Mouse (Mus musculus) neural tube, embryonic 14.5 days (tissue): ENCODE results near the gene Usp9x. TPM values are rescaled to one million over a fixed set of nuclear protein-coding genes. Genes with fewer than 3 reads are reported as not detected.

Experiments
- ATAC-seq: fragments of 200-750 bp; cut with Nextera tagmentation; 2 replicates; pipeline ENCODE4 v1.8.0; 2017; ENCODE audit warnings: low read depth, mild to moderate bottlenecking, moderate TSS enrichment, moderate library complexity
- H3K27ac ChIP-seq: fragments of 300-500 bp; sonication (generic); 2 replicates; pipeline ENCODE4 v1.5.1; 2014; ENCODE audit warnings: low read depth, mild to moderate bottlenecking, control low read depth, low read length, moderate library complexity, mixed read lengths
- H3K27me3 ChIP-seq: fragments of 300-500 bp; sonication (generic); 2 replicates; pipeline ENCODE4 v1.6.1; 2014; ENCODE audit warnings: low read length; ENCODE audit not compliant: control insufficient read depth, insufficient read depth
- H3K36me3 ChIP-seq: fragments of 300-500 bp; sonication (generic); 2 replicates; pipeline ENCODE4 v1.6.1; 2014; ENCODE audit warnings: low read length, mixed read lengths; ENCODE audit not compliant: control insufficient read depth, insufficient read depth
- H3K4me1 ChIP-seq: fragments of 300-500 bp; sonication (generic); 2 replicates; pipeline ENCODE4 v1.6.1; 2014; ENCODE audit warnings: low read length; ENCODE audit not compliant: control insufficient read depth, insufficient read depth
- H3K4me2 ChIP-seq: fragments of 300-500 bp; sonication (generic); 2 replicates; pipeline ENCODE4 v1.6.1; 2014; ENCODE audit warnings: mild to moderate bottlenecking, low read depth, low read length, control low read depth
- H3K4me3 ChIP-seq: fragments of 300-500 bp; sonication (generic); 2 replicates; pipeline ENCODE4 v1.5.1; 2014; ENCODE audit warnings: low read depth, low read length, control low read depth, mixed read lengths
- H3K9ac ChIP-seq: fragments of 300-500 bp; sonication (generic); replicated peaks from 2 replicates; pipeline ENCODE4 v1.6.1; 2014; ENCODE audit warnings: low read depth, mild to moderate bottlenecking, control low read depth, low read length, mixed read lengths
- H3K9me3 ChIP-seq: fragments of 300-500 bp; sonication (generic); 2 replicates; pipeline ENCODE4 v1.6.1; 2016; ENCODE audit warnings: low read length; ENCODE audit not compliant: control insufficient read depth
- WGBS: fragments of 180-500 bp; shearing (Covaris S2); extraction: QIAGEN DNeasy Blood & Tissue Kit; methylation state at CpG from one replicate; pipeline ENCODE4 v1.1.7; 2014; 5-methylcytosine and 5-hydroxymethylcytosine counted together
- polyA plus RNA-seq: library from polyadenylated mRNA; unstranded; fragments of >200 nt; fragmentation: Nextera tagmentation; extraction: Ambion mirVana; gene quantifications from 2 replicates; pipeline ENCODE4 v1.2.1, GENCODE M21; 2014

Gene Usp9x
- polyA plus RNA-seq, 1 experiment from 2014 or later, result 108 TPM

GRCm38 (mm10) chrX:13214275-13214674, 143.0 kb downstream of the Usp9x start:
- no peak overlapping the region for H3K9ac ChIP-seq
- no peaks in the 10 kb centered on the region for H3K9me3 ChIP-seq
- H3K4me2 ChIP-seq, result no peak overlapping the region
- H3K36me3 ChIP-seq, result no peaks in the 10 kb centered on the region
- H3K27ac ChIP-seq, result no peak overlapping the region
- no peaks in the 10 kb centered on the region for H3K4me1 ChIP-seq
- H3K27me3 ChIP-seq, result no peaks in the 10 kb centered on the region
- ATAC-seq, result no peak
- WGBS, result 67% methylated on average over 1 of the region's 1 CpGs
- no peak overlapping the region for H3K4me3 ChIP-seq

Other genes with a start within 250 kb of the Usp9x start
- gene Ddx3x, start 209.5 kb downstream of the Usp9x start, polyA plus RNA-seq, result 132 and 134 TPM in 2 replicates